Mouse (Mus musculus): ENCODE data around the gene Babam2. TPM values are rescaled to one million over a fixed set of nuclear protein-coding genes. Genes with fewer than 3 reads are reported as not detected.

Babam2 gene
- 58.2 and 66.8 TPM in 2 replicates for polyA plus RNA-seq (2015; fragmentation: Nextera tagmentation; extraction: Ambion mirVana)

DNA sequence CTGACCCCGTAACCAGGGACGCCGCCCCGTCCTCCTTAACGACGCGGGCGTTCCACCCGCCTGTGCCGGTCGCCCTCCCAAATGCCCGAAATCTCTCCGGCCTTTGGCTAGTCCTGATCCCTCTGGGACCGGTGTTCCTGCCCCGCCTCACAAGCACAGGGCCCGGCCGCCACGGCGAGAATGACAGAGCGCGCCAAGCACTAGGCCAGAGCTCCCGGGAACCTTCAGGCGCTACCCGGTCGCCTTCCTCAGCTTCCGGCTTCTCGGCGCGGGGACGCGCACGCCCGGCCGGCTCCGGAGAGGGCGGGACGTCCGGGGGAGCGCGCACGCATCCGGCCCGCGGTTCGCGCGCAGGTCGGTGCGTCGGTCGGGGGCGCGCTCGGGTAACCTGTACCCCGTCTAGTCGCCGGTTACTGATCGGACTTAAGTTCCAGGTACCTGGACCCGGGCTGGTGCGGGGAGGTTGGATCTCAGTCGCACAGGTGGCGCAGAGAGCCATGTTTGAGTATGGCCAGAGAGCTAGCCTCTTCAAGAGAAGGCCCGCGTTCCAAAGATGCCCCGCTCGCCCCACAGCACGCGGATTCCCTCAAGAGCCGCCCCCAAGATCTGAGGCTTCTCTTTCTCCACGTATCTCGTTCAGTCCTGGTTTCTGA, at the start of gene Babam2:
Babam2 (plus strand) TSS at position 41 of the 653 bp plus-strand sequence.
- ATAC-seq (ENCODE audit: insufficient read depth, low FRiP score, low read depth): peak; percentile 92
- H3K27ac ChIP-seq: peak within 1 kb of the TSS; percentile 97
- under 1% methylated on average over 71 of the region's 71 CpGs for WGBS
- no peaks in the 10 kb centered on the region for H3K36me3 ChIP-seq
- H3K9me3 ChIP-seq: no peaks in the 10 kb centered on the region
- H3K4me2 ChIP-seq: peak within 1 kb of the TSS; percentile 79
- H3K4me1 ChIP-seq: peaks cover 4% of the 10 kb centered on the region; the same call in 1 of the 2 replicates
- no peaks in the 10 kb centered on the region for H3K27me3 ChIP-seq (replicated peaks)
- peak within 1 kb of the TSS; percentile 90 for H3K4me3 ChIP-seq (replicated peaks)
- H3K9ac ChIP-seq: peak within 1 kb of the TSS; percentile 86

DNA sequence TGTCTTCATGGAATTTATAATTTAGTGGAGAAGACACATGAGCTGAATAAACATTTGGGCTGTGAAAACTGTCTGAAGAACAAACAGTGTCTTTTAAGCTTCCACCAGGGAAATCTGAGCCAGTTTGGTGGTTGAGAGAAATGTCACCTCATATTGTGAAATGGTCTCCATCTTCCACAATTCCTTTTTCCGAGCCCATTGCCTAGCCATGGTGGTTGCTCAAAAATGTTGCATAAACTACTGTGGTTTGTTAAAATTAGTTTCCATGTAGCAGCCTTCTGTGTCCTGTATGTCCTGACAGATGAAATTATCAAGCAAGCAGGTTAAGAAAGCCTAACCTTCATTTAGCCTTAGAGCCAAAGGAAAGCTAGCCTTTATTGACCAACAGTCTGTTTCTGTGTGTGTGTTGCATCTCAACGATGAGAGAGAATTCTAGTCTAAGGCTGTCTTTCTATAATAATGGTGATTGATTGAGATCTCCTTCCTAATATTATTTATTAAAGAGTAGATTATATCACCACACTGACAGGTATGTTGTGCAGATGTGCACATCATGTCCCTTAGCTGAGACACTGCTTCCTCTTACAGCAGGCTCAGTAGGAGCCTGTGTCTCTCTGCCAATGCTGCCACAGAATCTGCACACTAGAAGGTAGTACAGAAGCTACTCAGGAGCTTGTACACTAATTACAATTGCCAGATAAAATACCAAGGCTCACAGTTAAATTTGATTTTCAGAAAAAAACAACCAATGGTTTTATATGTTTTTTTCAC, 46.8 kb upstream of the Babam2 start:
- WGBS: 86% methylated on average over 2 of the region's 2 CpGs
- no peaks in the 10 kb centered on the region for H3K36me3 ChIP-seq
- no peaks in the 10 kb centered on the region for H3K27me3 ChIP-seq (replicated peaks)
- no peak for ATAC-seq (ENCODE audit: insufficient read depth, low FRiP score, low read depth)
- H3K4me1 ChIP-seq: no peaks in the 10 kb centered on the region
- H3K9ac ChIP-seq: no peak overlapping the region
- H3K4me2 ChIP-seq: no peak overlapping the region
- no peak overlapping the region for H3K27ac ChIP-seq
- no peak overlapping the region for H3K4me3 ChIP-seq (replicated peaks)
- H3K9me3 ChIP-seq: no peaks in the 10 kb centered on the region

DNA sequence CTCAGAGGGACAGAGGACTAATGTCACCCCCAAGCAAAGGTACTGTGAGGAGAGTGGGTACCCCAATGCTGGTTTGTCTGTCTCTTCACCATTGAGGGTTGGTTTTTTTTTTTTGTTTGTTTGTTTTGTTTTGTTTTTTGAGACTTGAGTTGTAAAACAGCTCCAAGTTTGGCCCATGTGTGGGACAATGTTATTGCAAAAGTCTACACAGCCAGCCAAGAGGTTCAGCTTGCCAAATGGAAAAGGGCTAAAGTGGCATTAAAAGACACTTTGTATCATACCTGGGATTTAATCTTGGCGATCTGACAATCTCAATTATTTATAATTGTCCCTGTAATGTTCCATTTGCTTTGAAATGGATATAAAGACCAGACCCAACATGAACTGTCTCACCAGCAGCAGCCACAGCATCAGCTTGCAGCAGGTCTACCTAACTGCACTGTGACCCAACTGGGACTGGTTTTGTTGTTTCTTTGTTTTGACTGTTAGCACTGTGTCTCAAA, 41.7 kb upstream of the Babam2 start:
- Histone ChIP-seq H3K27me3 (replicated peaks) (no peaks in the 10 kb centered on the region), H3K9ac (no peak overlapping the region), H3K27ac (no peak overlapping the region), H3K4me3 (replicated peaks) (no peak overlapping the region), H3K9me3 (no peaks in the 10 kb centered on the region), H3K36me3 (no peaks in the 10 kb centered on the region), H3K4me2 (no peak overlapping the region), H3K4me1 (no peaks in the 10 kb centered on the region)
- 66% methylated on average over 1 of the region's 1 CpGs for WGBS
- no peak for ATAC-seq (ENCODE audit: insufficient read depth, low FRiP score, low read depth)

DNA sequence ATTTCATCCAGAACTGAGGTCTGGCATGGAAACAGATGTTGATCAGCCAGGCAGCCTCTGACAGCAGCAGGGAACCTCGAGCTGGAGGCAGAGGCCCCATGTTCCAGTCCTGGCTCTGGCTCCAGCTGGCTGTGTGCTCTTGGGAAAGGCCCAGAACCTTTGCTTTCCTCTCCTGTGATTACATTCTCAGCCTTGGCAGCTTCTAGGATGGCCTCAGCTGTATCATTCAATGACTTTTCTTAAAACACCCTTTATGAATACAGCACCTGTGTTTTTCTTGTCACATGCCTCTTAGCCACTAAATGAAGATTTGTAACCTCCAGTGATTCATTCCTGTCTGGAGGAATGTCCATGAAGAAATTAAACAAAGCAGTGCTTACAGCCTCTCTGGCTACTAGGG, 31.3 kb upstream of the Babam2 start:
- no peak overlapping the region for H3K4me2 ChIP-seq
- H3K4me1 ChIP-seq: peaks cover 7% of the 10 kb centered on the region
- no peaks in the 10 kb centered on the region for H3K36me3 ChIP-seq
- H3K4me3 ChIP-seq (replicated peaks): no peak overlapping the region
- H3K27me3 ChIP-seq (replicated peaks): no peaks in the 10 kb centered on the region
- no peak overlapping the region for H3K27ac ChIP-seq
- H3K9me3 ChIP-seq: no peaks in the 10 kb centered on the region
- H3K9ac ChIP-seq: no peak overlapping the region
- no peak for ATAC-seq (ENCODE audit: insufficient read depth, low FRiP score, low read depth)
- WGBS: 17% methylated on average over 1 of the region's 1 CpGs

DNA sequence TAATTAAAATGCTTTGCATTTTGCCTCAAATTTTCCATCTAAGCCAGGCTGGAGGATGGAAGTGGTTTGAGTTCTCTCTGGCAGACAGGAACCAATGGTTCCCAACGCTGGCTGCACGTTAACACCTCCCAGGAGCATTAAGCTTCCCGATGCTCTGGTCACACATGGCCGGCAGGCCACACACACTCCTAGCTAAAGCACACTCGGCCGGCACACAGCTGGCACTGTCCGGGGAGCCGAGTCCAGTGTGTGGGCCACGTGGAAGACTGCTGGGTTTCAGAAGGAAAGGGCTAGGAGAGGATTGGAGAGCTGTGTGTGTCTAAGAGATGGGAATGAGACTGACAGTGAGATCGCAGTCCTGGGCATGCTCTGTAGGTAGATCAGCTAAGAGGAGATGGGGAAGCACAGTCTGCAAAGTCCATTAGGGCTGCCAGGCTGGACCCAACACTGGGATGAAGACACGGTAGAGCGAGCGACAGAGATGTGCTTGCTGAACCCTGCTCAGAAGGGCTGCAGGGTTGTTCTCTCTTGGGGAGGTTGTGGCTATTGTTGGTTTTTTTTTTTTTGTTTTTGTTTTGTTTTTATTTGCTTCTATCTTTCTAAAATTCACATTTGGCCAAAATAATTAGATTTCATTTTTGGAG, 29.0 kb upstream of the Babam2 start:
- H3K9ac ChIP-seq: no peak overlapping the region
- H3K36me3 ChIP-seq: no peaks in the 10 kb centered on the region
- peaks cover 5% of the 10 kb centered on the region for H3K4me1 ChIP-seq
- H3K9me3 ChIP-seq: no peaks in the 10 kb centered on the region
- no peak overlapping the region for H3K27ac ChIP-seq
- ATAC-seq (ENCODE audit: insufficient read depth, low FRiP score, low read depth): no peak
- H3K4me3 ChIP-seq (replicated peaks): no peak overlapping the region
- 87% methylated on average over 13 of the region's 13 CpGs for WGBS
- H3K4me2 ChIP-seq: no peak overlapping the region
- H3K27me3 ChIP-seq (replicated peaks): no peaks in the 10 kb centered on the region

DNA sequence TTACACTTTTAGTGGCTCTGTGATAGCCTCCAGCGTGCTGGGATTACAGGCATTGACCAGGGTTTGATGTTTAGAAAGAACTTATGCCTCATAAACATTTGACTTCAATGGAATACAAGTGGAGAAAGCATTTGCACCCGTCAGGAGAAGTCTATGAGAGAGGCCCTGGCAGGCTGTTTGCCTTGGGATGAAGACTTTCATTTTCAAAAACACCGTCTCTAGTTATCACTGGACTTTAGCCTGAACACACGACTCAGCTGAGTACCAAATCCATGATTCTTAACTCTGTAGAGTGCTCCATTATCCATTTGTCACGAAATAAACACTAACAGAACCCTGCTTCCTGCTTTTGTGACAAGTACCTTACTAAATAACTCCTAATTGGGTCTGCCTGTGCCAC, 27.5 kb upstream of the Babam2 start:
- Histone ChIP-seq H3K4me3 (replicated peaks) (no peak overlapping the region), H3K27me3 (replicated peaks) (no peaks in the 10 kb centered on the region), H3K9ac (no peak overlapping the region), H3K36me3 (no peaks in the 10 kb centered on the region), H3K4me2 (no peak overlapping the region), H3K4me1 (peaks cover 5% of the 10 kb centered on the region), H3K9me3 (no peaks in the 10 kb centered on the region), H3K27ac (no peak overlapping the region)
- ATAC-seq (ENCODE audit: insufficient read depth, low FRiP score, low read depth): no peak
- 34% methylated on average over 5 of the region's 5 CpGs for WGBS

DNA sequence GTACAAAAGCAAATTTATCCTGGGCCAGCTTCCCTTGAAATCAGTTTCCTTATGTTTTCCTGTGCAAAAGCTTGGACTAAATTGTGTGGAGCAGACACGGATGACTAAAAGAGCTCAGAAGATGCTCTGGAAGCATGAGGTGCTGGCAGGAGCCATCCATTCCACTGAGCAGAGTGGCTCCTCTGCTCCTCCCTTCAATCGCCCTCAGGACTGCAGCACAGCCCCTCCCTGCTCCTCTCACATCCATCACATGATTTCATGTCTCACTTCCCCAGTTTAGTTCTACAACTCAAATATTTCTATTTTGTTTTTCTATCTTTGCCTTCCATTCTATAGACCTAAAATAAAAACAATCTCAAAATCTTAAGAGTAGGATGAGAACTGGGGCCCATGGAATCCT, 26.3 kb upstream of the Babam2 start:
- no peak overlapping the region for H3K4me3 ChIP-seq (replicated peaks)
- 65% methylated on average over 2 of the region's 2 CpGs for WGBS
- H3K9ac ChIP-seq: no peak overlapping the region
- H3K27ac ChIP-seq: no peak overlapping the region
- H3K4me2 ChIP-seq: no peak overlapping the region
- no peaks in the 10 kb centered on the region for H3K36me3 ChIP-seq
- no peak for ATAC-seq (ENCODE audit: insufficient read depth, low FRiP score, low read depth)
- peaks cover 5% of the 10 kb centered on the region for H3K4me1 ChIP-seq
- no peaks in the 10 kb centered on the region for H3K27me3 ChIP-seq (replicated peaks)
- H3K9me3 ChIP-seq: no peaks in the 10 kb centered on the region

DNA sequence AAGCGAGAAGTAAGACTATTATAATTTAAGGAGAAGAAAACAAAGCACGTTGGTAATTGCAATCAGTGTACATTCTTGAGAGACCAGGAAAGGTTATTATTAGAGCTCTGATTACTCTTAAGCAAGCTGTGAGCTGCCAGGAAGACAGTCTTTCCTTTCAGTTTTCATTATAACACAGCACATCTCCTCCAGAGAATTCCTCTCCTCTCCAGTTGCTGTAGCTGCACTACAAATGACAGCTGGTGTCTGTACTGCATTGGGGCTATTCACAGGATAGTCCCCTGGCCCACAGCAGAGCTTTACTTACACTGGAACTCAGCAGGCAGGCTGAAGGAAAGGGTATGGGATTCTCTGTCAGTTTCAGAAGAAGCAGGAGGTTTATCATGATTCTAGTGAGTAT, 24.1 kb upstream of the Babam2 start:
- no peaks in the 10 kb centered on the region for H3K9me3 ChIP-seq
- WGBS: 74% methylated on average over 2 of the region's 2 CpGs
- H3K4me2 ChIP-seq: no peak overlapping the region
- no peak overlapping the region for H3K9ac ChIP-seq
- no peak overlapping the region for H3K27ac ChIP-seq
- H3K27me3 ChIP-seq (replicated peaks): no peaks in the 10 kb centered on the region
- peaks cover 5% of the 10 kb centered on the region for H3K4me1 ChIP-seq
- H3K36me3 ChIP-seq: no peaks in the 10 kb centered on the region
- no peak overlapping the region for H3K4me3 ChIP-seq (replicated peaks)
- no peak for ATAC-seq (ENCODE audit: insufficient read depth, low FRiP score, low read depth)

DNA sequence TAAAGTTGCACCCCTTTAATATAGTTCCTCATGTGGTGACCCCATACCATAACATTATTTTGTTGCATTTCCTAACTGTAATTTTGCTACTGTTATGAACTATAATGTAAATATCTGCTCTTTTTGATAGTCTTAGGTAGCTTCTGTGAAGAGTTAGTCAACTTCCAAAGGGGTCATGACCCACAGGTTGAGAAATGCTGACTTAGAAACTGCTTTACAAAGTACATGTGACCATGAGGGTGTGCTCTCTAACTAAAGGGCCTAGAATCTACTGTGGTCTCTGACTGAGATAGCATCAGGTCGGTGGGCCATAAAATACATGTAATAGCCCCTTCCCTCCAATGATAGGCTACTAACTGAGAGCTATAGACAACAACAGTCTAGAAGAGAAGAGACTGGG, 19.5 kb upstream of the Babam2 start:
- Histone ChIP-seq H3K27ac (no peak overlapping the region), H3K9me3 (no peaks in the 10 kb centered on the region), H3K9ac (no peak overlapping the region), H3K4me3 (replicated peaks) (no peak overlapping the region), H3K27me3 (replicated peaks) (no peaks in the 10 kb centered on the region), H3K36me3 (no peaks in the 10 kb centered on the region), H3K4me1 (no peaks in the 10 kb centered on the region), H3K4me2 (no peak overlapping the region)
- ATAC-seq (ENCODE audit: insufficient read depth, low FRiP score, low read depth): no peak
- WGBS: 90% methylated on average over 1 of the region's 1 CpGs

DNA sequence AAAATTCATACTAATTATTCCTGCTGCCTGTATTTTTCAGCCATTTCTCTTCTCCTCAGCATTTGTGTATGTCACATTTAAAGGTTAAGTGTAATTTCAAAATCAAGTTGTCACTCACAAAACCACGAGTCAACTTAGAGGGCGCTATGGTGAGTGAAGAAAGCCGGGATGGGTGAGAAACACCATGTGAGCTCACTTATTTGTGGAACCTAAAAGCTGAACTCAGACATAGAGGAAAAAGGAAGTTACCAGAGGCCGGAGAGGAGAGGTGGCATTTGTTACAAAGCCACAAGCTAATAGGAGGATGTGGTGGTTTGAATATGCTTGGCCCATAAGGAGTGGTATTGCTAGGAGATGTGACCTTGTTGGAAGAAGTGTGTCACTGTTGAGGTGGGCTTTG, 17.3 kb upstream of the Babam2 start:
- no peak overlapping the region for H3K27ac ChIP-seq
- no peaks in the 10 kb centered on the region for H3K9me3 ChIP-seq
- ATAC-seq (ENCODE audit: insufficient read depth, low FRiP score, low read depth): no peak
- no peaks in the 10 kb centered on the region for H3K27me3 ChIP-seq (replicated peaks)
- H3K36me3 ChIP-seq: no peaks in the 10 kb centered on the region
- H3K4me1 ChIP-seq: no peaks in the 10 kb centered on the region
- WGBS: 75% methylated on average over 4 of the region's 4 CpGs
- no peak overlapping the region for H3K4me2 ChIP-seq
- no peak overlapping the region for H3K9ac ChIP-seq
- H3K4me3 ChIP-seq (replicated peaks): no peak overlapping the region

DNA sequence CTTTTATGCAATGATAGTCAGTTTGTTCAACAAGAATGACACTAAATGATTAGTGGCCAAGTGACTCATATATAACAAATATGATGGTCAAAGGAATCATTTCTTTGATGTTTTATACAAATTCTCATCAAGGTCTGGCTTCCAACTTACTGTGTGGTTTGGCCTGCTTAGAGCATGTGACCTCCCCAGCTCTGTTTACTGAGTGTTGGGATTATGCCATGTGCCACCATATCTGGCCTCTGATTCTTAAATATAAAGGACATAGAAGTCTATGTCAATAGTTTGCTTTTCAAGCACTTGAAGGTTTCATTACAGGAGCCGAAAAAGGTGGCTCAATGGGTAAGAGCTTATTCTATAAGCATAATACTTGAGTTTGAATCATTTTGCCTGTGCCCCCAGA, 15.2 kb upstream of the Babam2 start:
- Histone ChIP-seq H3K9me3 (no peaks in the 10 kb centered on the region), H3K9ac (no peak overlapping the region), H3K4me2 (no peak overlapping the region), H3K4me1 (no peaks in the 10 kb centered on the region), H3K27me3 (replicated peaks) (no peaks in the 10 kb centered on the region), H3K4me3 (replicated peaks) (no peak overlapping the region), H3K36me3 (no peaks in the 10 kb centered on the region), H3K27ac (no peak overlapping the region)
- ATAC-seq (ENCODE audit: insufficient read depth, low FRiP score, low read depth): no peak
- 75% methylated on average over 1 of the region's 1 CpGs for WGBS

DNA sequence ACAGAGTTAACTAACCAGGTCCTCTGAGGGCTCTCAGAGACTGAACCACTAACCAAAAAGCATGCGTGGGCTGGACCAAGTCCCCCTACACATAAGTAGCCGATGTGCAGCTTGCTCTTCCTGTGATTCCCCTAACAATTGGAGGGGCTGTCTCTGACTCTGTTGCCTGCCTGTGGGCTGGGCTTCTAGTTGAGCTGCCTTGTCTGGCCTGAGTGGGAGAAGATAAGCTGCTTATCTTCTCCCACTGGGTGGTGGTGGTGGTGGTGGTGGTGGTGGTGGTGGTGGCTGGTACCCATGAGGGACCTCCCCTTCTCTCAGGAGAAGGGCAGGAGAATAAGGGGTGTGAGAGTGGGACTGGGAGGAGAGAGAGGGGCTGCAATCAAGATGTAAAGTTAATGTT, 11.4 kb upstream of the Babam2 start:
- H3K27me3 ChIP-seq (replicated peaks): no peaks in the 10 kb centered on the region
- no peaks in the 10 kb centered on the region for H3K9me3 ChIP-seq
- 51% methylated on average over 2 of the region's 2 CpGs for WGBS
- no peak overlapping the region for H3K27ac ChIP-seq
- no peak overlapping the region for H3K9ac ChIP-seq
- peak; percentile 66 for ATAC-seq (ENCODE audit: insufficient read depth, low FRiP score, low read depth)
- no peak overlapping the region for H3K4me2 ChIP-seq
- H3K36me3 ChIP-seq: no peaks in the 10 kb centered on the region
- H3K4me3 ChIP-seq (replicated peaks): no peak overlapping the region
- H3K4me1 ChIP-seq: no peaks in the 10 kb centered on the region
